Mouse (Mus musculus) lung, postnatal 36 days (tissue): Measurements from ENCODE around the gene Zfp326.
"Not testable (repeated sequence)": the region's sequence is repeated elsewhere in the genome, so short reads cannot be mapped to it uniquely, and the experiment has no call there.

Experiments
- DNase-seq: peaks from one replicate; pipeline ENCODE4 v3.0.0; 2022; ENCODE audit warnings: mixed read lengths

Zfp326 gene

GRCm38 (mm10) chr5:105876068-105876924 is at the start of gene Zfp326:
Gene Zfp326, plus strand, starts transcription at chr5:105876565.
- DNase-seq, result peak; percentile 93

- DNase-seq, result no peak
Measured at GRCm38 (mm10) chr5:105826916-105827510, 49.4 kb upstream of the Zfp326 start.

- DNase-seq, result no peak
Measured at GRCm38 (mm10) chr5:105828050-105828449, 48.3 kb upstream of the Zfp326 start.

GRCm38 (mm10) chr5:105829008-105829586 is 47.3 kb upstream of the Zfp326 start:
- DNase-seq, result no peak

GRCm38 (mm10) chr5:105832140-105832539 is 44.2 kb upstream of the Zfp326 start:
- DNase-seq, result no peak

- DNase-seq, result no peak
Measured at GRCm38 (mm10) chr5:105833923-105834322, 42.4 kb upstream of the Zfp326 start.

GRCm38 (mm10) chr5:105836006-105836405 is 40.4 kb upstream of the Zfp326 start:
- DNase-seq, result peak; percentile 61

GRCm38 (mm10) chr5:105839740-105840310 is 36.5 kb upstream of the Zfp326 start:
- no peak for DNase-seq

- DNase-seq, result no peak
Measured at GRCm38 (mm10) chr5:105844044-105844753, 32.2 kb upstream of the Zfp326 start.

GRCm38 (mm10) chr5:105845041-105845440 is 31.3 kb upstream of the Zfp326 start:
- DNase-seq, result no peak

GRCm38 (mm10) chr5:105847726-105848125 is 28.6 kb upstream of the Zfp326 start:
- DNase-seq, result no peak

- DNase-seq, result no peak
Measured at GRCm38 (mm10) chr5:105849222-105849621, 27.1 kb upstream of the Zfp326 start.

GRCm38 (mm10) chr5:105849643-105850042 is 26.7 kb upstream of the Zfp326 start:
- DNase-seq, result no peak

- no peak for DNase-seq
Measured at GRCm38 (mm10) chr5:105853271-105853670, 23.1 kb upstream of the Zfp326 start.

GRCm38 (mm10) chr5:105857486-105857885 is 18.9 kb upstream of the Zfp326 start:
- no peak for DNase-seq

GRCm38 (mm10) chr5:105858754-105859694 is 17.3 kb upstream of the Zfp326 start:
- DNase-seq, result peak; percentile 90

GRCm38 (mm10) chr5:105859716-105860460 is 16.5 kb upstream of the Zfp326 start:
- peak; percentile 41 for DNase-seq

GRCm38 (mm10) chr5:105860461-105860835 is 15.9 kb upstream of the Zfp326 start:
- DNase-seq, result no peak

- DNase-seq, result no peak
Measured at GRCm38 (mm10) chr5:105861616-105862015, 14.7 kb upstream of the Zfp326 start.

- not testable (repeated sequence) for DNase-seq
Measured at GRCm38 (mm10) chr5:105865110-105865628, 11.2 kb upstream of the Zfp326 start.

- peak; percentile 34 for DNase-seq
Measured at GRCm38 (mm10) chr5:105867427-105867826, 8.9 kb upstream of the Zfp326 start.
